Mouse (Mus musculus) adrenal gland, postnatal 4 days (tissue): Measurements from ENCODE around the gene Camk2d. TPM values are rescaled to one million over a fixed set of nuclear protein-coding genes. Genes with fewer than 3 reads are reported as not detected.

Source experiments
- total RNA-seq, 2 experiments: library from RNA; stranded (reverse); gene quantifications; 2 replicates each; pipeline ENCODE4 v1.2.3; 2021

The Camk2d gene
- total RNA-seq, 2 experiments from 2014 or later, result 99.4 to 100 TPM

Other genes with a start within 250 kb of the Camk2d start
- gene Arsj, start 232.6 kb upstream of the Camk2d start, total RNA-seq, result under 1 TPM; 0.85 to 0.90 TPM